Comparison of ENCODE assay signal across 8 mouse cellular contexts in the genomic region with DNA sequence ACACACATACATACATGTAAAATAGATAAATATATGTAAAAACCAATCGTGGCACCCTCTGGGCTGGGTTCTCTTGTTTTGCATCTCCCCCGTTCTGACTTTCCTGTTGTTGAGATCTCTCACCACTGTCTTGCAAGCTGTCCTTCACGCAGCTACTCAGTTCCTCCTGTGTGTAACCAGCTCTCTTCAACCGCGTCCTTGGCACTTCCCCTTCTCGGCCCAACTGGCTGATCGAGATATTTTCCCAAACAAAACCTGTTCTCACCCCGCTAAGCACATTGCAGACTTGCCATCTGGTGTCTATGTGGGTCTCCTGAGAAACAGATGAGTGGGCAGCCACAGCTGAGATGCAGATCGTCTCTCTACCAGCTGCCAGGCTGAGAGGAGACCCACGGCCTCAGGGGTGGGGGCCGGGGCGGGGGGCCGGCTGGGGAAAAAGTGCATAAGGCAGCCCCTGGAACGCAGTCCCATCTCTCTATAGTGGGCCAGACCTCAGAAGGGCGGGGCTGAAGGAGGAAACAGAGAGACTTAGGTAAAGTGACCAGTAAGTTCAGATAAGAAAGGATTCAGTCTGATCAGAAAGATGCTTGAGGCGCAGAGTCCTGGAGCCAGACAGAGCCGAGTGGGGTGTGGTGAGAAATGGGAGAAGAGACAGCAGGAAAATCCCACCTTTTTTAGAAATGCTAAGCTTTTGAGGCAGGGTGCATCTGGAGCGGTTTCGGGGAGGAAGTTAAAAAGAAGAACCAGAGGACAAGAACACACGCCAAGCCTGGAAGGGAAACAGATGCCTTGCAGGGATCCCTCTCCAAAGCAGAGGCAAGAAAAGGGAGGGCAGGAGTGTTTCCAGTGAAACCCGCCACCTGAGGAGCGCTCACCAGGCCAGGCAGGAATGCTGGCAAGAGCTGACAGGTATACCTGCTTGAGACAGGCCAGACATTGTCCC. TPM values are rescaled to one million over a fixed set of nuclear protein-coding genes. Genes with fewer than 3 reads are reported as not detected.
DNase-seq lines count a peak whose midpoint lies in the region; ATAC-seq lines count a peak whose summit lies in the region.

No protein-coding gene starts in this region.

- H3K4me2 ChIP-seq in neural tube, embryonic 11.5 days (ENCODE audit: low read depth) = no peak overlapping the region
- H3K4me2 ChIP-seq in heart, embryonic 12.5 days = 0 out of 2 replicates have a peak overlapping the region, but pooled peaks have one; percentile 13

- no peaks in the 10 kb centered on the region for H3K4me1 ChIP-seq in neural tube, embryonic 11.5 days (ENCODE audit: control insufficient read depth, insufficient read depth, low read length)
- H3K4me1 ChIP-seq in heart, embryonic 12.5 days (replicated peaks) = peaks cover 13% of the 10 kb centered on the region; the same call in 1 of the 2 replicates

- H3K27me3 ChIP-seq in neural tube, embryonic 11.5 days (ENCODE audit: control insufficient read depth, insufficient read depth, low read length) = no peaks in the 10 kb centered on the region
- H3K27me3 ChIP-seq in heart, embryonic 12.5 days (replicated peaks) = 0 out of 2 replicates have a peak, but pooled peaks cover 4% of the 10 kb centered on the region

- H3K9me3 ChIP-seq in neural tube, embryonic 11.5 days (ENCODE audit: control insufficient read depth, low read length) = no peaks in the 10 kb centered on the region
- H3K9me3 ChIP-seq in heart, embryonic 12.5 days (replicated peaks) = no peaks in the 10 kb centered on the region

- 46% methylated on average over 22 of the region's 22 CpGs for WGBS in neural tube, embryonic 11.5 days
- 27% methylated on average over 22 of the region's 22 CpGs for WGBS in heart, embryonic 12.5 days

- ATAC-seq in neural tube, embryonic 11.5 days (ENCODE audit: insufficient read depth, low FRiP score, low TSS enrichment) = peak; percentile 48; the same call in 1 of the 2 replicates
- ATAC-seq in heart, embryonic 12.5 days (ENCODE audit: insufficient number of reproducible peaks, low FRiP score) = no peak

- DNase-seq in neural tube, embryonic 11.5 days (ENCODE audit: low spot score) = peak; percentile 26
- DNase-seq in neural tube, embryonic 10.5 days (ENCODE audit: extremely low spot score, low spot score) = no peak
- DNase-seq in cerebellum, adult 9-11 months = peak; percentile 24
- DNase-seq in left cerebral cortex, adult 18-20 months (ENCODE audit: low spot score in 2 of 2) = peak; percentile 74 to 81
- peak; percentile 74 for DNase-seq in lung, postnatal 25 days (ENCODE audit: low spot score)
- peak; percentile 64 for DNase-seq in right cerebral cortex, postnatal 14 days
- no peak for DNase-seq in gastrocnemius, postnatal 4 days (ENCODE audit: low spot score in 2 of 2)

- H3K27ac ChIP-seq in neural tube, embryonic 11.5 days (ENCODE audit: low read depth, low read length) = 0 out of 2 replicates have a peak overlapping the region, but pooled peaks have one; percentile 35
- no peak overlapping the region for H3K27ac ChIP-seq in heart, embryonic 12.5 days (ENCODE audit: poor library complexity, severe bottlenecking)

- no peaks in the 10 kb centered on the region for H3K36me3 ChIP-seq in neural tube, embryonic 11.5 days (ENCODE audit: control insufficient read depth, insufficient read depth, low read length)
- H3K36me3 ChIP-seq in heart, embryonic 12.5 days = no peaks in the 10 kb centered on the region

- no peak overlapping the region for H3K4me3 ChIP-seq in neural tube, embryonic 11.5 days (ENCODE audit: low read depth, low read length)
- no peak overlapping the region for H3K4me3 ChIP-seq in heart, embryonic 12.5 days

- H3K9ac ChIP-seq in neural tube, embryonic 11.5 days (ENCODE audit: low read length) = no peak overlapping the region
- 0 out of 2 replicates have a peak overlapping the region, but pooled peaks have one; percentile 17 for H3K9ac ChIP-seq in heart, embryonic 12.5 days

RNA-seq across cellular contexts. Expression of gene Idh2, which starts 28.4 kb away (rescaled TPM):
- polyA plus RNA-seq in neural tube, embryonic 11.5 days (2014; fragmentation: Nextera tagmentation; extraction: Ambion mirVana) = 371 and 381 TPM in 2 replicates
- polyA plus RNA-seq in heart, embryonic 12.5 days (2016; fragmentation: Nextera tagmentation; extraction: Ambion mirVana) = 1,569 and 1,607 TPM in 2 replicates
- total RNA-seq in left cerebral cortex, adult 18-20 months (2021) = 10 to 100 TPM; 51.5 to 63.4 TPM
- total RNA-seq in gastrocnemius, postnatal 4 days (2021) = 100 to 1,000 TPM; 433 to 473 TPM

RNA-seq across cellular contexts. Expression of gene Sema4b, which starts 43.0 kb away (rescaled TPM):
- 10.5 and 12.1 TPM in 2 replicates for polyA plus RNA-seq in neural tube, embryonic 11.5 days (2014; fragmentation: Nextera tagmentation; extraction: Ambion mirVana)
- 10.3 and 10.7 TPM in 2 replicates for polyA plus RNA-seq in heart, embryonic 12.5 days (2016; fragmentation: Nextera tagmentation; extraction: Ambion mirVana)
- 10 to 100 TPM; 17.7 to 18.0 TPM for total RNA-seq in left cerebral cortex, adult 18-20 months (2021)
- total RNA-seq in gastrocnemius, postnatal 4 days (2021) = 1 to 10 TPM; 5.4 to 5.6 TPM

Comparison
In these comparisons a context has a peak if more than half of its experiments do, and no peak if none do; other contexts are left out.
1. DNase-seq: peak in neural tube, embryonic 11.5 days (single experiment), cerebellum, adult 9-11 months (single experiment), left cerebral cortex, adult 18-20 months (2 of 2), lung, postnatal 25 days (single experiment) and right cerebral cortex, postnatal 14 days (single experiment); none in neural tube, embryonic 10.5 days (single experiment) and gastrocnemius, postnatal 4 days (0 of 2).
2. RNA of gene Idh2, which starts 28.4 kb away (total RNA-seq): 433 to 473 TPM in gastrocnemius, postnatal 4 days; 51.5 to 63.4 TPM in left cerebral cortex, adult 18-20 months; every median in the first group is over 4 times any median in the second.